Mouse (Mus musculus): ENCODE results near the gene 1110008P14Rik. TPM values are rescaled to one million over a fixed set of nuclear protein-coding genes. Genes with fewer than 3 reads are reported as not detected.

The 1110008P14Rik gene
- polyA plus RNA-seq, 1 experiment from 2014 or later: 40.6 TPM

DNA sequence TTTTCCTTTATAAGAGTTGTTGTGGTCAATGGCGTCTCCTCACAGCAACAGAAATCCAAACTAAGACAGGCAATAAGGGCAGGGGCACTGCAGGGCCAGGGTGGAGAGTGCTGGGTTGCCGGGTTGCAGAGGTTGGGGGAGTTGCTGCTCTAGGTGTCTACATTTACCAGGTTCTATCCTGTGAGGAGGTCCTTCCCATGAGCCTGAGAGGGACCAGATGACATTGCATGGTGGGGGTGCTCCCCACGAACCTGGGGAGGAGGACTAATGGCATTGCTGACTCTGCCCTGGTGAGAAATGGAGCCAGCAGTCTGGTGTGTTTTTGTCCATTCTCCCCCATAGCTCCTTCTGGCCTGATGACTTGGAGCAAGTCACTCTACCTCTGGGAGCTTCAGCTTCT is 24.0 kb downstream of the 1110008P14Rik start:
- H3K9me3 ChIP-seq (replicated peaks): no peaks in the 10 kb centered on the region
- H3K36me3 ChIP-seq: no peaks in the 10 kb centered on the region
- 42% methylated on average over 3 of the region's 3 CpGs for WGBS (ENCODE audit: insufficient replicate concordance)
- H3K27ac ChIP-seq: no peak overlapping the region
- H3K9ac ChIP-seq: no peak overlapping the region
- H3K4me3 ChIP-seq: no peak overlapping the region
- ATAC-seq: no peak
- peaks cover 31% of the 10 kb centered on the region for H3K4me1 ChIP-seq
- H3K4me2 ChIP-seq: no peak overlapping the region
- peaks cover 9% of the 10 kb centered on the region for H3K27me3 ChIP-seq (replicated peaks)

DNA sequence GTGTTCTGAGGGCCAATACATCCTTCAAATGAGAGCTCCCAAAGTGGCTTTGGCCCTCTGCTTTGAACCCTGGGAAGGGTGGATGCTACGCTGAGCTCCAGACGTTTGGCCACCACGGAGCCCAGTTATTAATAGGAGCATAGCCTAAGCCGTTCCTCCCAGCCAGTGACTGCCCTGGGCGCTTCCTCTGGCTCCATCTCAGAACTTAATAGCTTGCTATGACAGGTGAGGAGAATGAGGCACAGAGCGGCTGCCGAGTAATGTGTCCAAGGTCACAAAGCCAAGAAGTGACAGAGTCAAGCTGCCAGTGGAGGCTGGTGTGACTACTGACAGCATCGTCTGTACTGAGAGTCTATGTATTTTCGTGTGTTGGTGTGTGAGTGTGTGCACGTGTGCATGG is 25.5 kb downstream of the 1110008P14Rik start:
- no peak overlapping the region for H3K27ac ChIP-seq
- H3K4me1 ChIP-seq: peaks cover 30% of the 10 kb centered on the region

DNA sequence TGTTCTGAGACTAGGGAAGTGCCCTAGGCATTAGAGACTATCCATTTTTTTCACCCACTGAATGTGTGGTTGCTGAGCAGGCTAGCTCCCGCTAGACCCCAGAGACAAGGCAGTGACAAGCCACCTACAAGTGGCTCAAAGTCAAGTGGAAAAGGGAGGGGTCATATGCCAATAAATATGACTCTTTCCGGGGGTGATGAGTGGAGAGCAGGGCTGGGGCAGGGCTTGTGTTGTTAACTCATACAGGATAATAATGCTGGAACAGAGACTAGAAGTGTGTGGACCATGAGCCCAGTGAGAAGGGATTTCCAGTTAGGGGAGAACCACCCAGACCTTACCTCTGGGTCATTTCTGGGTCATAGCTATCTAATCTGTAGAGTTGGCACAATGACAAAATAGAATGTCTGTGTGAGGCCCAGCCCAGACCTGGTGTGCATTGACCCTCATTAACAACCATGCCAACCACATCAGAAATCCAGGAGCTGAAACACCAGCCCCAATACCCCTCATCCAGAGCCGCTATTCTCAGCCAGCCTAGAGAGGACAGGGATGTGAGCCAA is 27.3 kb downstream of the 1110008P14Rik start:
- H3K4me1 ChIP-seq: peaks cover 26% of the 10 kb centered on the region
- peaks cover 42% of the 10 kb centered on the region for H3K27me3 ChIP-seq (replicated peaks)
- WGBS (ENCODE audit: insufficient replicate concordance): 75% methylated on average over 3 of the region's 3 CpGs
- no peaks in the 10 kb centered on the region for H3K36me3 ChIP-seq
- H3K9me3 ChIP-seq (replicated peaks): no peaks in the 10 kb centered on the region
- ATAC-seq: no peak
- H3K4me2 ChIP-seq: no peak overlapping the region
- H3K9ac ChIP-seq: no peak overlapping the region
- H3K4me3 ChIP-seq: no peak overlapping the region
- H3K27ac ChIP-seq: no peak overlapping the region

More for the DNA sequence above, 25.5 kb downstream of the 1110008P14Rik start:
- Histone ChIP-seq H3K9me3 (replicated peaks) (no peaks in the 10 kb centered on the region), H3K9ac (no peak overlapping the region), H3K36me3 (no peaks in the 10 kb centered on the region), H3K4me3 (no peak overlapping the region), H3K4me2 (no peak overlapping the region), H3K27me3 (replicated peaks) (peaks cover 24% of the 10 kb centered on the region)
- ATAC-seq: no peak
- WGBS (ENCODE audit: insufficient replicate concordance): 72% methylated on average over 10 of the region's 10 CpGs

DNA sequence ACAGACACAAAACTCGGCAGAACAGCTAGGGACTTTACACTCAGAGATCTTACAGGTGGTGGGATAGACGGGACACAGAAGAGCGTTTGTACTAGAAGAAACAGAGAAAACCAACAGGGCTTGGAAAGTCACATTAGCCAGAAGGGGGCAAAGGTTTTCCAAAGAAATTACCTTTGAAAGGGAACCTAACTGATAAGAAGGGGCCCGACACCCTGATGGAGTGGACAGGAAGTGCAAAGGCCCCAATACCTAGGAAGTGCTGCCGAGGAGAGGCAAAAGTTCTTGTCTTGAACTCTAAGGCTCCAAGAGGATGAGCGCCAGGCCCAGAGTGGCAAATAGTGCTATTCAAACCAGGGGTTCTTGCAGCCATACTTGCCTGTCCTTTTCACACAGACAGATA is 27.9 kb downstream of the 1110008P14Rik start:
- peak overlapping the region; percentile 87 for H3K4me2 ChIP-seq
- H3K9ac ChIP-seq: peak overlapping the region; percentile 62; the same call in 1 of the 2 replicates
- no peaks in the 10 kb centered on the region for H3K36me3 ChIP-seq
- no peaks in the 10 kb centered on the region for H3K9me3 ChIP-seq (replicated peaks)
- H3K4me1 ChIP-seq: peaks cover 26% of the 10 kb centered on the region
- no peak overlapping the region for H3K27ac ChIP-seq
- 43% methylated on average over 6 of the region's 6 CpGs for WGBS (ENCODE audit: insufficient replicate concordance)
- H3K4me3 ChIP-seq: no peak overlapping the region
- no peak for ATAC-seq
- peaks cover 47% of the 10 kb centered on the region for H3K27me3 ChIP-seq (replicated peaks)

DNA sequence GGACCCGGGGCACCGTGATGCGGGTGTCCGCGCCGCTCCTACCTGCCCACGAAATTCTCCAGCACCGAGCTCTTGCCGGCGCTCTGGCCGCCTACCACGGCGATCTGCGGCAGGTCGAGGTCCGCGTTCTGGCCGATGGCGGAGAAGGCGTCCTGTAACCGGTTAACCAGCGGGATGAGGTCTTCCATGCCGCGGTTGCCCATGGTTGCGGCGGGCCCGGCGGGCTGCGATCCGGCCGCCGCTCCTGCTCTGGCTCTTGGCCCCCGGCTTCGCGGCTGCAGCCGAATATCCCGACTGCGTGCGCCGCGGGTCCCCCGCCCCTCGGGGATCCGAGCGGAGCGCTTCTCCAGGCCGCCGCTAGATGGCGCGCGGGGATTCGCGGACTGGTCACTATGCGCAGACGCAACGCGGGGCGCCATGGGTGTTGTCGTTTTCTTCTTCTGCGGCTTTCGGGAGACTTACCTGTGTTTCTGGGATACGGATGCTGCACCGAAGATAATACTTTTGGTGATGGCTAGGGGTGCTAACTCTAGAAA is 28.7 kb downstream of the 1110008P14Rik start, which contains the start of gene Dnm1:
TSS of gene Dnm1 (minus strand) at position 332 of the 536 bp plus-strand sequence.
- 0 out of 2 replicates have a peak within 1 kb of the TSS, but pooled peaks have one; percentile 27 for H3K27ac ChIP-seq
- H3K27me3 ChIP-seq (replicated peaks): peaks cover 51% of the 10 kb centered on the region
- H3K9me3 ChIP-seq (replicated peaks): no peaks in the 10 kb centered on the region
- peak; percentile 71 for ATAC-seq
- H3K4me2 ChIP-seq: peak within 1 kb of the TSS; percentile 87
- H3K36me3 ChIP-seq: no peaks in the 10 kb centered on the region
- peaks cover 26% of the 10 kb centered on the region for H3K4me1 ChIP-seq
- under 1% methylated on average over 62 of the region's 63 CpGs for WGBS (ENCODE audit: insufficient replicate concordance)
- peak within 1 kb of the TSS; percentile 56 for H3K4me3 ChIP-seq
- H3K9ac ChIP-seq: peak within 1 kb of the TSS; percentile 62

DNA sequence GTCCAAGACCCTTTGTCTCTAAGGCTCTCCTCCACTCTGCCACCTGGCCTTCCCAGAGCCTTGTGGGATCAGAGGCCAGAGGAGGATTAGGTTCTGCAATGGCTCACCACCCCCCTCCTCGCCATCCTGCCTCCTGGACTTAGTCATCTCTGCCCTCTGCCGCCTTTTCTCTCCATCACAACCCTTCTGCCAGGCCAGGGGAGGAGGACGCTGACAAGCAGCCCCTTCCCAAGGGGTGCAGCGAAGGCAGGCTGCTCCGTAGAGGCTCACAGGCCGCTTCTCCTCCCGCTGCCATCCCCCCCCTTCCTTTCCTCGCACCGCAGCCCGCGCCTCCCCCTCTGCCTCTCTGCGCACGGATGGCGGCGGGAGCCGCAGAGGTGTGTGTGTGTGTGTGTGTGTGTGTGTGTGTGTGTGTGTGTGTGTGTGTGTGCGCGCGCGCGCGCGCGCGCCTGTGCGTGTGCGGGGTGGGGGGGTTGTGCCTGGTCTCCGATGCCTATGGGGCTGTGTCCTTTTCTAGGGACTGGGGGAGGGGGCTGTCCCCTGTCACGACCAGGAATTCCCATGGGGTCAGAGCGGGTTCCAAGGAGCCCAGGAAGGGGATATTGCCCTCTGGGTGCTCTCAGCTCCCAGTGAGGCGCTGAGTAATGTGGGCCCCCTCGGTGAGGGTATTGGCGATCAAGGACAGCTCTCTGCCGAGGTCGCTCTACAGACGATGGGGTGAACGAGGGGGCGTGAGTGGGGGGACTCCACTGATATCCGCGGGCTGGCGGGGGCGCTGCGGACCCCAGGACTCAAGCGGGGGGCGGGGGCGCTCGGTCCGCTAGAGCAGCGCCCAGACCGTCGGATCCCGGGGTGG is 29.4 kb downstream of the 1110008P14Rik start, which contains the start of gene Ciz1:
TSS of gene Ciz1 (plus strand) at position 177 of the 856 bp plus-strand sequence.
- Histone ChIP-seq H3K9me3 (replicated peaks) (no peaks in the 10 kb centered on the region), H3K36me3 (no peaks in the 10 kb centered on the region), H3K27ac (no peak within 1 kb of the TSS), H3K27me3 (replicated peaks) (peaks cover 57% of the 10 kb centered on the region), H3K4me1 (peaks cover 26% of the 10 kb centered on the region), H3K4me3 (peak within 1 kb of the TSS; percentile 56), H3K4me2 (peak within 1 kb of the TSS; percentile 87), H3K9ac (peak within 1 kb of the TSS; percentile 62)
- ATAC-seq: no peak
- under 1% methylated on average over 50 of the region's 52 CpGs for WGBS (ENCODE audit: insufficient replicate concordance)

DNA sequence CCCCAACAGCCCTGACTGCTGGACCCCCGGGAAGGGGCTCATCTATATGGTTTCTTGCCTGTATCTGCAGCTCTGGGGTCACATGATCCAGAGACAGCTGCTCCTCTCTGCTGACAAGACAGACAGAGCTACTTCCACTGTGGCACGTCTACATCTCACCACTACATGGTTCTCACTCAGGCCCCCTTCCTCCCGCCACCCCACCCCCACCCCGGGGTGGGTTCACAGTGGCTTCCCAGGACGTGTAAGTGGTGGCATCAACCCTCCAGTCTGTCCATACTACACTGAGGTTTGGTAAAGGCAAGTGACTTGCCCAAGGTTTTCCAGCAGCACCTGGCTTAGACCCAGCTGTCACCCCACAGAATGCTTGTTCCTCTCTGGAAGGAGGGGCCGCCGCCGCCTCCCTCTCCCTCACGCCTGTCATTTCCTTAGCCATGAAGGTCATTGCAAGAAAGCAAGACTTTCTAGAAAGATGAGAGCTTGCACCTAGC is 30.2 kb downstream of the 1110008P14Rik start:
- Histone ChIP-seq H3K9ac (no peak overlapping the region), H3K4me1 (peaks cover 26% of the 10 kb centered on the region), H3K4me3 (0 out of 2 replicates have a peak overlapping the region, but pooled peaks have one; percentile 56), H3K27ac (no peak overlapping the region), H3K4me2 (no peak overlapping the region), H3K27me3 (replicated peaks) (peaks cover 61% of the 10 kb centered on the region), H3K36me3 (no peaks in the 10 kb centered on the region), H3K9me3 (replicated peaks) (no peaks in the 10 kb centered on the region)
- 32% methylated on average over 9 of the region's 9 CpGs for WGBS (ENCODE audit: insufficient replicate concordance)
- no peak; the same call in 1 of the 2 replicates for ATAC-seq

DNA sequence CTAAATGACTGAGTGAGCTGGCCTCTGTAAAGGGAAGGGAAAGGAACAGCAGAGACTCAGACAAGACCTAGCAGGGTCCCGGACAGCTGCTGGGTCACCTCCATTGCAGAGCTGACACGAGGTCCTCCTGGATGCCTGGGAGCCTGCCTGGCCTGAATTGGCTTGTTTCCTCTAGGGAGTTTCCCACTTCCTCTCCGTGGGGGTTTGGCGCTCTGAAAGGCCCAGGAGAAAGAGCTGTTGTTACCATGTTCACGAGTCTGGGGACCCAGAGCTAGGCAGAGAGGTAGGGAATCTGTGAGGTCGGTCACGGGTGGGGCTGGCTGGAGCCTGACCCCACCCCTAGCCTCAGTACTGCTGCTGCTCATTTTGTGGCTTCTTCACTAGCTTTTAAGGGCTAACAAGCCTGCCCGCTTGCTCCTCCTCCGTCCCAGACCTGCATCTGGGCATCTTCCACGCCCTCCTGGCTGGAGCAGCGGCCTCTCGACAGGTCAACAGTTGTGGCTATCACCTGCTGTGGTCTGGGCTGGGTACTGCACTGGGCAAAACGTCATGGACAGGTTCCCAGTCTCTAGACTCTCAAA is 31.2 kb downstream of the 1110008P14Rik start:
- Histone ChIP-seq H3K9ac (no peak overlapping the region), H3K27ac (no peak overlapping the region), H3K4me2 (no peak overlapping the region), H3K27me3 (replicated peaks) (peaks cover 61% of the 10 kb centered on the region), H3K36me3 (no peaks in the 10 kb centered on the region), H3K4me3 (no peak overlapping the region), H3K4me1 (peaks cover 26% of the 10 kb centered on the region), H3K9me3 (replicated peaks) (no peaks in the 10 kb centered on the region)
- WGBS (ENCODE audit: insufficient replicate concordance): 32% methylated on average over 13 of the region's 13 CpGs
- no peak for ATAC-seq

DNA sequence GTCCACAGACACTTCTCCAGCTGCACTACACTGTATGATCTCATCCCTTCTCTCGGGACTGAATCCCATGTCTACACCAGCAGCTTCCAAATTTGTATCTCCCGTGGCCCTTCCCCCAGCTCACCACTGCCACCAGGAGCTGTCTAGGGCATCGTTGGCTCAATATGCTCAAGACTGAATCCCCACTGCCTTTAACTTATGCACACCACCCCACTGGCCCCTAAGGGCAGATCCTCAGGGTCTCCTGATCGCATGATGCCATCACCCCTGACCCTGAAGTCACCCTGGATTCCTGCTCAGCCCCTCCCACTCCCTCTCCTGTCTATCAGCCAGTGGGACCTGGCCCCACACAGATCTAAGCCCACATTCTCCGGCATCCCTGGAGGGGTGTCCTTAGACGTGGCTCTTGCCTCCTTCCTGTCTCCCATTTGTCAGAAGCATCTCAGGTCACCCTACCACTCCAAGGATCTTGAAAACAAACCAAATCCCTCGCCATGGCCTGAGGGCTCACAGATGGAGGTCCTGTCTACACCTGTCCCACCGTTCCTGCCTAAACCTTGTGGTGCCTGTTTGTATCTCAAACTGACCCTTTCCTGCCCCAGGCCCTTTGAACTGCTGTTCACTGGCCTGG is 32.0 kb downstream of the 1110008P14Rik start:
- Histone ChIP-seq H3K4me1 (peaks cover 26% of the 10 kb centered on the region), H3K4me3 (no peak overlapping the region), H3K36me3 (no peaks in the 10 kb centered on the region), H3K4me2 (no peak overlapping the region), H3K27ac (no peak overlapping the region), H3K27me3 (replicated peaks) (peaks cover 66% of the 10 kb centered on the region), H3K9ac (no peak overlapping the region), H3K9me3 (replicated peaks) (no peaks in the 10 kb centered on the region)
- WGBS (ENCODE audit: insufficient replicate concordance): 48% methylated on average over 8 of the region's 8 CpGs
- no peak for ATAC-seq

DNA sequence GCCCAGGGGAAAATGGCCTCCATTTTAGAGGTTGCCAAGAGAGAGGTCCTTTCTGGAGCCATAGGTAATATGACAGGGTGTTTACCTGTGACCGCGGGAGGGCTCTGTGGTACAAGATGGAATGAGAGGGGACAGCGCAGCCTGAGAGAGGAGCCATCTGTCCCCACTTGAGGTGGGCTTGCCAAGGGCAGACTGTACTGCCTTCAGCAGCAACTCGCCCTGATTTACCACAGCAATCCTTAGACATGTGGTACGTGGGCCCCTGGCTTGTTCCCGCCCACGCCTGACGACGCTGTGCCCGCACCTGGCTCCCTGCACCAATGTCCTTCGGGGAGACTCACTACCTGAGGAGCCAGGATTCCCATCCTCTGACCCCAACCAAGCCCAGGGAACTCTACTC is 33.4 kb downstream of the 1110008P14Rik start:
- no peak for ATAC-seq
- 73% methylated on average over 11 of the region's 11 CpGs for WGBS (ENCODE audit: insufficient replicate concordance)
- Histone ChIP-seq H3K36me3 (no peaks in the 10 kb centered on the region), H3K27ac (no peak overlapping the region), H3K27me3 (replicated peaks) (peaks cover 73% of the 10 kb centered on the region), H3K4me3 (no peak overlapping the region), H3K9ac (no peak overlapping the region), H3K9me3 (replicated peaks) (no peaks in the 10 kb centered on the region), H3K4me1 (peaks cover 14% of the 10 kb centered on the region), H3K4me2 (no peak overlapping the region)

DNA sequence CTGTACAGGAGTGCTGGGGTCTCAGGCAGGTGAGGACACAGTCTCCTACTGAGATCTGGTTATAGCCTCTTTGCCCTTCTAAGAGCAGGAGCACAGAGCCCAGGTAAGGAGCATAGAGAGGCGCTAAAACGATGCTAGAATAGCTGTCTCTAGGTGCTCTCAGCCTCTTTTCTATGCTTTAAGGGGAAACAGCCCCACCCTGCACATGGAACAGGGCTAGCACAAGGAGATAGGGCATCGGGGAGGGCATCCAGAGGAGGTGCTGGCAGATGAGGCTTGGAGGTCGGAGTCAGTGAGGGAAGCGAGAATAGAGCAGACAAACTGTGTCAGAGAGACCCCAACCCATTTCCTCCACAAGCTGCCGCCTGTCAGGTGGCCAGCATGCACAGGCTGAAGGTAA is 34.7 kb downstream of the 1110008P14Rik start:
- peaks cover 61% of the 10 kb centered on the region for H3K27me3 ChIP-seq (replicated peaks)
- ATAC-seq: no peak
- H3K4me1 ChIP-seq: peaks cover 1% of the 10 kb centered on the region; the same call in 1 of the 2 replicates
- H3K9ac ChIP-seq: no peak overlapping the region
- H3K36me3 ChIP-seq: no peaks in the 10 kb centered on the region
- no peak overlapping the region for H3K4me2 ChIP-seq
- WGBS (ENCODE audit: insufficient replicate concordance): 58% methylated on average over 6 of the region's 6 CpGs
- no peak overlapping the region for H3K27ac ChIP-seq
- H3K9me3 ChIP-seq (replicated peaks): no peaks in the 10 kb centered on the region
- no peak overlapping the region for H3K4me3 ChIP-seq
